Mouse (Mus musculus) regulatory T cell (primary cell): ENCODE measurements around the gene Bcl6.

Experiments used
- in situ Hi-C: fragments of 300-600 bp; cut with MboI, MseI; formaldehyde crosslinking; loops from one replicate; pipeline ENCODE4 v1.15.1; 2025; ENCODE audit warnings: high pct_unique_total_duplicates

Gene Bcl6

DNA sequence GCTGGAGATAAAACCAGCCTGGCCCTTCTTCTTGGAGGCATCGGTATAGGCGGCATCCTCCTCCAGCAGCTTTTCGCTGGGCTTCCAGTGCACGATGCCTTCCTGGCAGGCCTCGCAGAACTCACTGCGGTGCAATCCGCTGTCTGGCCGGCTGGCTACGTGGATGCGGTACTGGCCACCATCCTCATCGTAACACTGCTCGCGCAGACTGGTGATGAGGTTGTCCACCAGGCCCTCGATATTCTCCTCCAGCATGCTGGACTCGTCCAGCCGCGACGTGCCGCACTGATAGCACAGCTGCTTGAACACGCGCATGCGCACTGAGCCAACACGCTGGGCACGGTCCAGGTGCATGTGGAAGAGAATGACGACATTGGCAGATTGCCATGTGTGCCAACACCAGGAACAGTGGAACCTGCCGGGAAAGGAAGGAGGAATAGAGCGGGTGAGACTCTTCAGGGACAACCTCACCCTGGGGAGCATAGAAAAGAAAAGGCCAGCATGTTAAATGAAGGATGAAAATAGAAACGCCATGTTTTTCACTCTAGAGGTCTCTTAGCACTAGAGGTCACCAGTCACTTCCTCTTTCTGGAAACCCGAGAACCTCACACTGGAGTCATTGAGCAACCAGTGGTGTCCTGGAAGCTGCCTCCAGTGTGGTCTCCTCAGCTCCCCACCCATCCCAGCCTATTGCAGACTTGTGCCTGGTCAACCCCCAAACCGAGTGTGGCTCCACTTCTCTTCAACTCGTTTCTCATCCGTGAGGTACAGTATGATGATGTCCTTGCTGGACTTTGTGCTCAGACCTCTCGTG, 61.1 kb downstream of the Bcl6 start:
- in situ Hi-C loops = no loop called here

GRCm38 (mm10) chr16:23922906-23923305, 65.7 kb downstream of the Bcl6 start:
- in situ Hi-C loops = no loop called here

DNA sequence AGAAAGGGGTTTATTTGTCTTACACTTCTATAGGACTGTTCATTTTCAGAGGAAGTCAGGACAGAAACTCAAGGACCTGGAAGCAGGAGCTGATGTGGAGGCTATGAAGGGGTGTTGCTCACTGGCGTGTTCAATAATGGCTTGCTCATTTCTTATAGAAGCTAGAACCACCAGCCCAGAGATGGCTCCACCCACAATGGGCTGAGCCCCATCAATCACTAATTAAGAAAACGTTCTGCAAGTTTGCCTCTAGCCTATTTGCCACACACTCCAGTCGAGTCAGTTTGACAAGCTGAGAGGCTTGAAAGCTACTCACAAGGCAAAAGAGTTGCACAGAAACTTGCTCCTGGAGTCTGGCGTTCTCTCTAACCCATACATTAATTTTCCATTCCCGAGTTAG, 67.0 kb downstream of the Bcl6 start:
- in situ Hi-C loops = no loop called here

GRCm38 (mm10) chr16:23919418-23919817, 69.2 kb downstream of the Bcl6 start:
- in situ Hi-C loops = no loop called here
